Mouse (Mus musculus): Measurements from ENCODE around the gene Lif. TPM values are rescaled to one million over a fixed set of nuclear protein-coding genes. Genes with fewer than 3 reads are reported as not detected.

Gene Lif
- polyA plus RNA-seq, 1 experiment from 2014 or later = 0.32 TPM

- 83% methylated on average over 3 of the region's 3 CpGs for WGBS
- Histone ChIP-seq H3K36me3 (no peaks in the 10 kb centered on the region), H3K4me2 (replicated peaks) (no peak overlapping the region), H3K27me3 (no peaks in the 10 kb centered on the region), H3K4me1 (no peaks in the 10 kb centered on the region), H3K9ac (no peak overlapping the region), H3K4me3 (replicated peaks) (no peak overlapping the region), H3K27ac (replicated peaks) (no peak overlapping the region), H3K9me3 (replicated peaks) (no peaks in the 10 kb centered on the region)
- ATAC-seq (ENCODE audit: insufficient number of reproducible peaks, low FRiP score, low TSS enrichment, low read depth) = no peak
Measured at GRCm38 (mm10) chr11:4249151-4249550, 8.2 kb upstream of the Lif start.

GRCm38 (mm10) chr11:4250290-4250689 lies 7.1 kb upstream of the Lif start:
- Histone ChIP-seq H3K4me3 (replicated peaks) (no peak overlapping the region), H3K4me1 (no peaks in the 10 kb centered on the region), H3K27ac (replicated peaks) (no peak overlapping the region), H3K36me3 (no peaks in the 10 kb centered on the region), H3K27me3 (no peaks in the 10 kb centered on the region), H3K9ac (no peak overlapping the region), H3K9me3 (replicated peaks) (no peaks in the 10 kb centered on the region), H3K4me2 (replicated peaks) (no peak overlapping the region)
- ATAC-seq (ENCODE audit: insufficient number of reproducible peaks, low FRiP score, low TSS enrichment, low read depth) = no peak
- WGBS = 57% methylated on average over 7 of the region's 7 CpGs

- Histone ChIP-seq H3K4me1 (no peaks in the 10 kb centered on the region), H3K4me2 (replicated peaks) (no peak overlapping the region), H3K9me3 (replicated peaks) (no peaks in the 10 kb centered on the region), H3K36me3 (no peaks in the 10 kb centered on the region), H3K9ac (no peak overlapping the region), H3K4me3 (replicated peaks) (no peak overlapping the region), H3K27ac (replicated peaks) (no peak overlapping the region), H3K27me3 (no peaks in the 10 kb centered on the region)
- WGBS = 88% methylated on average over 3 of the region's 3 CpGs
- ATAC-seq (ENCODE audit: insufficient number of reproducible peaks, low FRiP score, low TSS enrichment, low read depth) = peak; percentile 43; the same call in 1 of the 2 replicates
Measured at GRCm38 (mm10) chr11:4251376-4251775, 6.0 kb upstream of the Lif start.

- Histone ChIP-seq H3K9me3 (replicated peaks) (no peaks in the 10 kb centered on the region), H3K9ac (no peak overlapping the region), H3K4me2 (replicated peaks) (no peak overlapping the region), H3K4me3 (replicated peaks) (no peak overlapping the region), H3K36me3 (no peaks in the 10 kb centered on the region), H3K27me3 (no peaks in the 10 kb centered on the region), H3K4me1 (no peaks in the 10 kb centered on the region), H3K27ac (replicated peaks) (no peak overlapping the region)
- no peak for ATAC-seq (ENCODE audit: insufficient number of reproducible peaks, low FRiP score, low TSS enrichment, low read depth)
- WGBS = 76% methylated on average over 2 of the region's 2 CpGs
Measured at GRCm38 (mm10) chr11:4252886-4253285, 4.5 kb upstream of the Lif start.

- Histone ChIP-seq H3K27me3 (no peaks in the 10 kb centered on the region), H3K4me1 (peaks cover 34% of the 10 kb centered on the region), H3K27ac (replicated peaks) (no peak overlapping the region), H3K9ac (no peak overlapping the region), H3K4me2 (replicated peaks) (no peak overlapping the region), H3K4me3 (replicated peaks) (no peak overlapping the region), H3K9me3 (replicated peaks) (no peaks in the 10 kb centered on the region), H3K36me3 (no peaks in the 10 kb centered on the region)
- no peak for ATAC-seq (ENCODE audit: insufficient number of reproducible peaks, low FRiP score, low TSS enrichment, low read depth)
- WGBS = 54% methylated on average over 5 of the region's 5 CpGs
Measured at GRCm38 (mm10) chr11:4257756-4258155, 399 bp downstream of the Lif start.

GRCm38 (mm10) chr11:4258657-4259082 lies 1.3 kb downstream of the Lif start:
- Histone ChIP-seq H3K27ac (replicated peaks) (no peak overlapping the region), H3K9ac (no peak overlapping the region), H3K9me3 (replicated peaks) (no peaks in the 10 kb centered on the region), H3K27me3 (no peaks in the 10 kb centered on the region), H3K4me1 (peaks cover 42% of the 10 kb centered on the region), H3K4me3 (replicated peaks) (peak overlapping the region; percentile 23), H3K4me2 (replicated peaks) (peak overlapping the region; percentile 46), H3K36me3 (no peaks in the 10 kb centered on the region)
- 1% methylated on average over 7 of the region's 7 CpGs for WGBS
- peak; percentile 13; the same call in 1 of the 2 replicates for ATAC-seq (ENCODE audit: insufficient number of reproducible peaks, low FRiP score, low TSS enrichment, low read depth)

GRCm38 (mm10) chr11:4260463-4261187 lies 3.3 kb downstream of the Lif start:
- Histone ChIP-seq H3K9ac (no peak overlapping the region), H3K4me3 (replicated peaks) (no peak overlapping the region), H3K4me2 (replicated peaks) (peak overlapping the region; percentile 4; the same call in 1 of the 2 replicates), H3K36me3 (no peaks in the 10 kb centered on the region), H3K4me1 (peaks cover 45% of the 10 kb centered on the region), H3K27me3 (peaks cover 19% of the 10 kb centered on the region), H3K9me3 (replicated peaks) (no peaks in the 10 kb centered on the region), H3K27ac (replicated peaks) (no peak overlapping the region)
- no peak for ATAC-seq (ENCODE audit: insufficient number of reproducible peaks, low FRiP score, low TSS enrichment, low read depth)
- WGBS = 16% methylated on average over 14 of the region's 14 CpGs

- ATAC-seq (ENCODE audit: insufficient number of reproducible peaks, low FRiP score, low TSS enrichment, low read depth) = no peak
- H3K27ac ChIP-seq (replicated peaks) = peak overlapping the region; percentile 12; the same call in 1 of the 2 replicates
- no peaks in the 10 kb centered on the region for H3K36me3 ChIP-seq
- no peak overlapping the region for H3K9ac ChIP-seq
- peaks cover 45% of the 10 kb centered on the region for H3K4me1 ChIP-seq
- H3K9me3 ChIP-seq (replicated peaks) = no peaks in the 10 kb centered on the region
- 54% methylated on average over 7 of the region's 7 CpGs for WGBS
- H3K4me3 ChIP-seq (replicated peaks) = no peak overlapping the region
- H3K27me3 ChIP-seq = peaks cover 23% of the 10 kb centered on the region
- no peak overlapping the region for H3K4me2 ChIP-seq (replicated peaks)
Measured at GRCm38 (mm10) chr11:4261188-4261494, 3.8 kb downstream of the Lif start.

GRCm38 (mm10) chr11:4261969-4262368 lies 4.6 kb downstream of the Lif start:
- Histone ChIP-seq H3K27me3 (peaks cover 27% of the 10 kb centered on the region), H3K9ac (no peak overlapping the region), H3K36me3 (no peaks in the 10 kb centered on the region), H3K4me1 (peaks cover 49% of the 10 kb centered on the region), H3K4me2 (replicated peaks) (no peak overlapping the region), H3K4me3 (replicated peaks) (no peak overlapping the region), H3K9me3 (replicated peaks) (no peaks in the 10 kb centered on the region), H3K27ac (replicated peaks) (no peak overlapping the region)
- WGBS = 21% methylated on average over 5 of the region's 5 CpGs
- ATAC-seq (ENCODE audit: insufficient number of reproducible peaks, low FRiP score, low TSS enrichment, low read depth) = no peak

- Histone ChIP-seq H3K4me2 (replicated peaks) (no peak overlapping the region), H3K27me3 (peaks cover 36% of the 10 kb centered on the region), H3K36me3 (no peaks in the 10 kb centered on the region), H3K9ac (no peak overlapping the region), H3K4me3 (replicated peaks) (no peak overlapping the region), H3K4me1 (peaks cover 54% of the 10 kb centered on the region), H3K27ac (replicated peaks) (no peak overlapping the region), H3K9me3 (replicated peaks) (no peaks in the 10 kb centered on the region)
- no peak for ATAC-seq (ENCODE audit: insufficient number of reproducible peaks, low FRiP score, low TSS enrichment, low read depth)
- WGBS = 9% methylated on average over 7 of the region's 7 CpGs
Measured at GRCm38 (mm10) chr11:4262847-4263246, 5.5 kb downstream of the Lif start.

GRCm38 (mm10) chr11:4263296-4263695 lies 5.9 kb downstream of the Lif start:
- Histone ChIP-seq H3K4me2 (replicated peaks) (no peak overlapping the region), H3K4me3 (replicated peaks) (no peak overlapping the region), H3K27ac (replicated peaks) (no peak overlapping the region), H3K9ac (no peak overlapping the region), H3K9me3 (replicated peaks) (no peaks in the 10 kb centered on the region), H3K27me3 (peaks cover 40% of the 10 kb centered on the region), H3K4me1 (peaks cover 54% of the 10 kb centered on the region), H3K36me3 (no peaks in the 10 kb centered on the region)
- no peak for ATAC-seq (ENCODE audit: insufficient number of reproducible peaks, low FRiP score, low TSS enrichment, low read depth)
- WGBS = 23% methylated on average over 1 of the region's 1 CpGs

GRCm38 (mm10) chr11:4264066-4264465 lies 6.7 kb downstream of the Lif start:
- no peak overlapping the region for H3K27ac ChIP-seq (replicated peaks)
- no peaks in the 10 kb centered on the region for H3K36me3 ChIP-seq
- H3K9me3 ChIP-seq (replicated peaks) = no peaks in the 10 kb centered on the region
- H3K4me2 ChIP-seq (replicated peaks) = no peak overlapping the region
- peaks cover 48% of the 10 kb centered on the region for H3K4me1 ChIP-seq
- no peak overlapping the region for H3K4me3 ChIP-seq (replicated peaks)
- 60% methylated on average over 7 of the region's 7 CpGs for WGBS
- peaks cover 42% of the 10 kb centered on the region for H3K27me3 ChIP-seq
- no peak for ATAC-seq (ENCODE audit: insufficient number of reproducible peaks, low FRiP score, low TSS enrichment, low read depth)
- H3K9ac ChIP-seq = no peak overlapping the region

All from embryonic facial prominence, embryonic 15.5 days (tissue).